Mouse (Mus musculus) heart, embryonic 12.5 days (tissue): Measurements from ENCODE around the gene Sptssb. TPM values are rescaled to one million over a fixed set of nuclear protein-coding genes. Genes with fewer than 3 reads are reported as not detected.

Experiments
- ATAC-seq: fragments of 200-750 bp; cut with Nextera tagmentation; 2 replicates; pipeline ENCODE4 v1.8.0; 2017; ENCODE audit warnings: moderate TSS enrichment, moderate library complexity; ENCODE audit not compliant: insufficient number of reproducible peaks, low FRiP score
- H3K27ac ChIP-seq: fragments of 300-500 bp; sonication (generic); 2 replicates; pipeline ENCODE4 v1.5.1; 2016; ENCODE audit warnings: mild to moderate bottlenecking, moderate library complexity; ENCODE audit not compliant: poor library complexity, severe bottlenecking
- H3K27me3 ChIP-seq: fragments of 300-500 bp; sonication (generic); replicated peaks from 2 replicates; pipeline ENCODE4 v1.6.1; 2016; ENCODE audit warnings: mild to moderate bottlenecking, moderate library complexity
- H3K36me3 ChIP-seq: fragments of 300-500 bp; sonication (generic); 2 replicates; pipeline ENCODE4 v1.6.1; 2016; ENCODE audit warnings: mild to moderate bottlenecking, moderate library complexity
- H3K4me1 ChIP-seq: fragments of 300-500 bp; sonication (generic); replicated peaks from 2 replicates; pipeline ENCODE4 v1.6.1; 2016; ENCODE audit warnings: mild to moderate bottlenecking
- H3K4me2 ChIP-seq: fragments of 300-500 bp; sonication (generic); 2 replicates; pipeline ENCODE4 v1.6.1; 2016; ENCODE audit warnings: mild to moderate bottlenecking, moderate library complexity
- H3K4me3 ChIP-seq: fragments of 300-500 bp; sonication (generic); 2 replicates; pipeline ENCODE4 v1.5.1; 2016; ENCODE audit warnings: mild to moderate bottlenecking
- H3K9ac ChIP-seq: fragments of 300-500 bp; sonication (generic); 2 replicates; pipeline ENCODE4 v1.6.1; 2016; ENCODE audit warnings: mild to moderate bottlenecking, moderate library complexity
- H3K9me3 ChIP-seq: fragments of 300-500 bp; sonication (generic); replicated peaks from 2 replicates; pipeline ENCODE4 v1.6.1; 2016; ENCODE audit warnings: mild to moderate bottlenecking, moderate library complexity
- WGBS: fragments of 180-500 bp; shearing (Covaris S2); methylation state at CpG from one replicate; pipeline ENCODE4 v1.1.7; 2016; 5-methylcytosine and 5-hydroxymethylcytosine counted together
- polyA plus RNA-seq: library from polyadenylated mRNA; unstranded; fragments of >200 nt; fragmentation: Nextera tagmentation; extraction: Ambion mirVana; gene quantifications from 2 replicates; pipeline ENCODE4 v1.2.1, GENCODE M21; 2016

Gene Sptssb
- 0.21 and 0.37 TPM in 2 replicates for polyA plus RNA-seq

DNA sequence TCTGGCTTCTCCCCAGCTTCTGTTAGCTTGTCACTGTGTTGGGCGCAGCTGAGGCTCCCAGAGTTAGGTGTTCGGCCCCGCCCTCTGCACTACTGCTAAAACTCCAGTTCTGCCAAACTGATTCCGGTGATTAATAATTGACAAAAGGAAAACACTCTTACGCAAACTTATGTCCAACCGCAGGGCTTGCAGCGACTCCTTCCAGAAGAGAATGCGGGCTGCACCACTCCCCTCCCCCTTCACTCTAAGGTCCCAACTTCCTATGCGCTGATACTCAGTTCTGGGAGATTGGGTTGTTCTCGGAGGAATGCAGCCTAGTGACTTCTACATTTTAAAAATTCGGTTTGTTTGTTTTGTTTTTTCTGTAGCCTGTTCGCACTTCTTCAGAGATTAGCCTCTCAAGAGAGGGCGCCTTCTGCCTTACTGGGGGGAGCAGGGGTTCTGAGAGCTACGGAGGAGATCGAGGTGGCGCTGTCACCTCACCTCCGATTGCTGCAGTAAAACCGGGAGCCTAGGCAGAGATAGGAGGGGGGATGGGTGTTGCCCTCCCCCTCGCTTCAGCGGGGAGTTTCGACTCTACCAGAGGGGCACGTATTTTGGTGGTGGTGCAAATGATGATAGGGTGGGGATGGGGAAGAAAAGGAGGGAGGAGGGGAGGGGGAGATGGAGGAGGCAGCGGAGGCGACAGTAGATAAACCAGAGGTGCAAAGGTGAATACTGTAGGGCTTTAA, at the start of gene Sptssb:
TSS of gene Sptssb (minus strand) at position 83 of the 731 bp plus-strand sequence.
- Histone ChIP-seq H3K27ac (no peak within 1 kb of the TSS), H3K4me1 (peaks cover 8% of the 10 kb centered on the region; the same call in 1 of the 2 replicates), H3K36me3 (no peaks in the 10 kb centered on the region), H3K4me2 (peak within 1 kb of the TSS; percentile 97), H3K9ac (peak within 1 kb of the TSS; percentile 47; the same call in 1 of the 2 replicates), H3K9me3 (no peaks in the 10 kb centered on the region), H3K4me3 (peak within 1 kb of the TSS; percentile 57), H3K27me3 (0 out of 2 replicates have a peak, but pooled peaks cover 5% of the 10 kb centered on the region)
- 3% methylated on average over 24 of the region's 24 CpGs for WGBS
- no peak for ATAC-seq

DNA sequence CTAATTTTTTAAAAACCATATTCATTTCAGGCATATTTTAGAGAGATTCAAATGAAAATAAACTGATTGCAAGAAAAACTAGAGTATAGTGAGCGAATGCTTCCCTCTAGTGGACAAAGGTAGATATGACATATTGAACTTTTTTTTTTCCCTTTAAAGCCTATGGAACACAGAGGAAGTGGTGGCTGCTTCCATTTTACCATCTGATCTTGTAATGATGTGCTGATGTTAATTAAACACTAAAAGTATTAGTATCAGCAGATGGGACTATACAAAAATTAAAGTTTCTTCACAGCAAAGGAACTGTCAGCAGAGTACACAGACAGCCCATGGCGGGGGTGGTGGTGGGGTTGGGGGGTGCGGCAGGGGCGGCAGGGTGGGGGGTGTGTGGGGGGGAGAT, 48.3 kb upstream of the Sptssb start:
- Histone ChIP-seq H3K4me1 (no peaks in the 10 kb centered on the region; the same call in 1 of the 2 replicates), H3K9ac (no peak overlapping the region), H3K27me3 (no peaks in the 10 kb centered on the region), H3K4me3 (no peak overlapping the region), H3K27ac (no peak overlapping the region), H3K9me3 (no peaks in the 10 kb centered on the region), H3K4me2 (no peak overlapping the region), H3K36me3 (no peaks in the 10 kb centered on the region)
- ATAC-seq = no peak
- 68% methylated on average over 4 of the region's 4 CpGs for WGBS

DNA sequence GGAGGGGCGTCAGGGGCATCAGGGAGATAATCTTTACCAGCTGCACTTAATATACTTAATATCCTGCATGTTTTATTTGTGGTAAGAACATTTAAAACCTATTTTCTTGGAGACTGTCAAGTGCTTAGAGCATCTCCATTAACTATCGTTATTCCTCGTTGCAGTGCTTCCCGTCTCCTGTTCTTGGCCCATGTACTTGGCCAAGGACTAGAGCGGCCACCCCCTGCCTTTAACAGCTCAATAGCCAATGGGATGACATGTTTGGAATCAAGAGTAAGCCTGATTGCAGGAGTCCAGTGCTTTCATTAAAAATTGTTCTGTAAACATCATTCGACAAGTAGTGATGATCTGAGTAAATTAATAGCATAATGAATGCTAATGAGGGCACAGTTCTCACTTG, 47.8 kb upstream of the Sptssb start:
- H3K4me3 ChIP-seq = no peak overlapping the region
- no peak overlapping the region for H3K9ac ChIP-seq
- 45% methylated on average over 6 of the region's 6 CpGs for WGBS
- no peaks in the 10 kb centered on the region for H3K9me3 ChIP-seq
- no peaks in the 10 kb centered on the region for H3K27me3 ChIP-seq
- no peak overlapping the region for H3K4me2 ChIP-seq
- no peak for ATAC-seq
- no peaks in the 10 kb centered on the region; the same call in 1 of the 2 replicates for H3K4me1 ChIP-seq
- no peak overlapping the region for H3K27ac ChIP-seq
- H3K36me3 ChIP-seq = no peaks in the 10 kb centered on the region

DNA sequence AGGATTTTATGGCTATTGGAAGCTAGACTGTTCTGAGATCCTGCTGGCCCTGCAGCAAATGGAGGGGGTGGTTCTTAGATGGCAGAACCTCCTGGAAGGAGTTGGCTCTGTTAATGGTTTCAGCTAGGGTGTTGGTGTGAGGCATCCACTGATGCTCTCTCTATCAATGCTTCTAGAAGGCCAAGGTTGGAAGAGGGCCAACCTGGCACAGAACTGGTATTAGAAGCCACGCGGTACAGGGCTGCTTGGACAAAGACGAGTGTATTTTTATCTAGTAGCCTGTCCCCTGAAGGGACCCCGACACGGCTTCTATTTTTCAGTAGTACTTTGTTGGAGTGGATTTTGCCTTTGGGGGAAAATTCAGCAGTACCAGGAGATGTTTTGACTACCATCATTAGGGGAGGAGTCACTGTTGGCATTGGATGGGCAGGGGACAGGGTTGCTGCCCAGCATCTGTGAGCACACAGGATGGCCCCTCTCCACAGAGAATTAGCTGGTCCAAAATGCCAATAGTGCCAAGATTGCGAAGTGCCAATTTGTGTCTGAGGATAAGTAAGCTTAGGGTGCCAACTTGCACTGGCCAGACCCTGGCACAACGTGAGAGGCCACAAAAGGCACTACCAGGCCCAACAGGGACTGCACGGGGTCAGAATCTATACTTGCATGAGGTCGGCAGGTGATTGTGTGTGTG, 43.2 kb upstream of the Sptssb start:
- Histone ChIP-seq H3K27me3 (no peaks in the 10 kb centered on the region), H3K4me1 (no peaks in the 10 kb centered on the region), H3K27ac (no peak overlapping the region), H3K4me2 (no peak overlapping the region), H3K36me3 (no peaks in the 10 kb centered on the region), H3K9me3 (no peaks in the 10 kb centered on the region), H3K9ac (no peak overlapping the region), H3K4me3 (no peak overlapping the region)
- no peak for ATAC-seq
- 75% methylated on average over 9 of the region's 9 CpGs for WGBS

DNA sequence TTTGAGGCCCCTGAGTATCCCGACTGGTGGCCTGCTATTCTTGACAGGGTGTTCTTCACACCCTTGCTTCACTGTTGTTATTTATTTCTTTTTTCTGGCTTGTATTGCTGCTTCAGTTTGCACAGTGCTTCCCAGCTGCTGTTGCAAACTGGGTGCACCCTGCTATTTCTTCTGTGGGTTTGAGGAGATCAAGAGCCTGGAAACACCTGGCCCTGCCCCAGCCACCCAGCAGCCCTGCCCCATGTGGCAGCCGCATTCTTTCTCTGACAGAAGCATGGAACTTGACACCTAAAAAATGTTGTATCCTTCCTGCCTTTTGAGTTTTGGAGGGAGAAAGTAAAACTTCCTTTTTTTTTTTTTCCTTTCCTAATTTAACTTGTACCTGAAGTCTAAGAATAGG, 42.6 kb upstream of the Sptssb start:
- H3K9me3 ChIP-seq = no peaks in the 10 kb centered on the region
- H3K4me3 ChIP-seq = no peak overlapping the region
- no peak overlapping the region for H3K27ac ChIP-seq
- H3K27me3 ChIP-seq = no peaks in the 10 kb centered on the region
- 41% methylated on average over 2 of the region's 2 CpGs for WGBS
- no peak overlapping the region for H3K9ac ChIP-seq
- no peaks in the 10 kb centered on the region for H3K36me3 ChIP-seq
- H3K4me1 ChIP-seq = no peaks in the 10 kb centered on the region
- no peak for ATAC-seq
- no peak overlapping the region for H3K4me2 ChIP-seq

DNA sequence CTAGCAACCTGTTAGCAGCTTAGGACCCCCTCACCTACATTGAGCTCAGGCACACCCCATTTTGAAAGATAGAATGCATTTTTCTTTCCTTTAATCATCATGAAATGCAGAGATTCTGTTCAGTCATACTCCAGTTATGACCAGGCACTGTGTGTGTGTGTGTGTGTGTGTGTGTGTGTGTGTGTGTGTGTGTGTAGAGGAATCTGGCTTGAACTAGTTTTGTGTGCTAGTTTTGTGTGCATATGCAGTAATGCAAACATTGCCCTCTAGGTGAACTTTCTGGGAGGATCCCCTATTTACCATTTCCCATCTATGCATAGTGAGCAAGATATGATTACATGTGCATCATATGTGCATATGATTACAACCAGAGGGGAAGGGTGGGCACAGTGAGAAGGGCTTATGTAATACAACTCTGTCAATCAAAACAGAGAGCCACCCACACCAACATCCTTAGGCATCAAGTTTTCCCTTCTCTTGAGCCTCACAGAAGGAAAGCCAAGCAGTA, 42.2 kb upstream of the Sptssb start:
- Histone ChIP-seq H3K27ac (no peak overlapping the region), H3K4me1 (no peaks in the 10 kb centered on the region), H3K9me3 (no peaks in the 10 kb centered on the region), H3K4me2 (no peak overlapping the region), H3K36me3 (no peaks in the 10 kb centered on the region), H3K9ac (no peak overlapping the region), H3K4me3 (no peak overlapping the region), H3K27me3 (no peaks in the 10 kb centered on the region)
- ATAC-seq = no peak

DNA sequence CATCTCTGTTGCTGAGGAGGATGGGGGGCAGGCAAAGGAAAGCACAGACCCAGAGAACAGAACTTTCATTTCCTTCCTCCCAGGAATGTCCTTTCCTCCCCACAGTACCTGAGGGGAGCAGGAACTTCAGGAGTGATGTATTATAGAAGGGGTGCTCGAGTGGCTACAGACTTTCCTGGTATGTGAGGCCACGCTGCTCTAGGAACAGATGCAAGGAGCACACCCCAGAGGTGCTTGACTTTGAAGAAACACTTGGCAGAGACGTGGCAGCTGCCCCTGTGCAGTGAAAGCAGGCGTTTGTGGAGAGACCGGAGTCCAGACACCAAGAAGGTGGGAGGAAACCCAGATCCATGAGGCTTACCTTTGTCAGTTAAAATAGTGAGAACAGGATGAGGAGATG, 40.6 kb upstream of the Sptssb start:
- Histone ChIP-seq H3K36me3 (no peaks in the 10 kb centered on the region), H3K9me3 (no peaks in the 10 kb centered on the region), H3K4me2 (no peak overlapping the region), H3K27ac (no peak overlapping the region), H3K4me3 (no peak overlapping the region), H3K4me1 (no peaks in the 10 kb centered on the region), H3K27me3 (no peaks in the 10 kb centered on the region), H3K9ac (no peak overlapping the region)
- no peak for ATAC-seq
- WGBS = 62% methylated on average over 5 of the region's 5 CpGs

DNA sequence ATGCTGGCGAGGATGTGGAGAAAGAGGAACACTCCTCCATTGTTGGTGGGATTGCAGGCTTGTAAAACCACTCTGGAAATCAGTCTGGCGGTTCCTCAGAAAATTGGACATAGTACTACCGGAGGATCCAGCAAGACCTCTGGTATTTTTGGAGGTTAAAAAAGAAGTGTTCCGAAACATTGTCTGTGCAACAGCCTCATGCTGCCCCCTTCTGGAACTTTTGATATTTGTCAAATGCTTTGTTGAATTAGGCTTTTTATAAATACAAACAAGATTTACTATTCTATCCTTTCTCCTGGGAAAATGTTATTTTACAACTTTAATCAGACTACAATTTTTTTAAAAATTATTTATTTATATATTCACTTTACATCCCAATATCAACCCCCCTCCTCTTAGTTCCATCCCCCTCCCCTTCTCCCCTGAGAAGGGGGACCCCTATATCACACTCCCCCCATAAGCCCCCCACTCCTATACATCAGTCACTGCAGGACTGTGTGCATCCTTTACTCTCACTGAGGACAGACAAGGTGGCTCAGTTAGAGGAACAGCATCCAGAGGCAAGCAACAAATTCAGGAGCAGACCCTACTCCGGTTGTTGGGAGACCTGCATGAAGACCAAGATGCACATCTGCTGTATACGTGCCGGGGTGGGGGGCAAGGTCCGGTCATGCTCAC, 38.3 kb upstream of the Sptssb start:
- Histone ChIP-seq H3K9ac (no peak overlapping the region), H3K36me3 (no peaks in the 10 kb centered on the region), H3K27ac (no peak overlapping the region), H3K4me2 (no peak overlapping the region), H3K27me3 (no peaks in the 10 kb centered on the region), H3K4me3 (no peak overlapping the region), H3K9me3 (no peaks in the 10 kb centered on the region), H3K4me1 (no peaks in the 10 kb centered on the region)
- no peak for ATAC-seq
- WGBS = 59% methylated on average over 7 of the region's 8 CpGs

DNA sequence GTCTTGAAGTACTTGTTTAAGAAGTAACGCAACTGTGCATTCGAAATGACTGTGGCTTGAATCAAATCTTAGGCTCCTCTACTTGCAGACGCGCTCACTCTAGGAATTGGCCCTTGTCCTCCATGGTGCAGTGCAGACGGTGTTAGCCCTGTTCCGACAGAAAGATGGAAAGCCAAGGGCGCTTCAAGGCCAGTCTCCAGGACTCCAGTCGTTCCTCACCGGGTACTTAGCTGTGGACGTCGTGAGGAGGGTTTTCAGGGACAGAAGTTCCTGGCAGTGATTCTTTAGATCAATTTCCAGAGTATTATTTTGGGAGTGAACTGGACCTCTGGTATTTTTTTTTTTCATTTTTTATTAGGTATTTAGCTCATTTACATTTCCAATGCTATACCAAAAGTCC, 35.8 kb upstream of the Sptssb start:
- ATAC-seq = no peak
- Histone ChIP-seq H3K27ac (no peak overlapping the region), H3K4me2 (no peak overlapping the region), H3K4me1 (no peaks in the 10 kb centered on the region), H3K9me3 (no peaks in the 10 kb centered on the region), H3K4me3 (no peak overlapping the region), H3K9ac (no peak overlapping the region), H3K36me3 (no peaks in the 10 kb centered on the region), H3K27me3 (no peaks in the 10 kb centered on the region)
- WGBS = 84% methylated on average over 11 of the region's 11 CpGs

DNA sequence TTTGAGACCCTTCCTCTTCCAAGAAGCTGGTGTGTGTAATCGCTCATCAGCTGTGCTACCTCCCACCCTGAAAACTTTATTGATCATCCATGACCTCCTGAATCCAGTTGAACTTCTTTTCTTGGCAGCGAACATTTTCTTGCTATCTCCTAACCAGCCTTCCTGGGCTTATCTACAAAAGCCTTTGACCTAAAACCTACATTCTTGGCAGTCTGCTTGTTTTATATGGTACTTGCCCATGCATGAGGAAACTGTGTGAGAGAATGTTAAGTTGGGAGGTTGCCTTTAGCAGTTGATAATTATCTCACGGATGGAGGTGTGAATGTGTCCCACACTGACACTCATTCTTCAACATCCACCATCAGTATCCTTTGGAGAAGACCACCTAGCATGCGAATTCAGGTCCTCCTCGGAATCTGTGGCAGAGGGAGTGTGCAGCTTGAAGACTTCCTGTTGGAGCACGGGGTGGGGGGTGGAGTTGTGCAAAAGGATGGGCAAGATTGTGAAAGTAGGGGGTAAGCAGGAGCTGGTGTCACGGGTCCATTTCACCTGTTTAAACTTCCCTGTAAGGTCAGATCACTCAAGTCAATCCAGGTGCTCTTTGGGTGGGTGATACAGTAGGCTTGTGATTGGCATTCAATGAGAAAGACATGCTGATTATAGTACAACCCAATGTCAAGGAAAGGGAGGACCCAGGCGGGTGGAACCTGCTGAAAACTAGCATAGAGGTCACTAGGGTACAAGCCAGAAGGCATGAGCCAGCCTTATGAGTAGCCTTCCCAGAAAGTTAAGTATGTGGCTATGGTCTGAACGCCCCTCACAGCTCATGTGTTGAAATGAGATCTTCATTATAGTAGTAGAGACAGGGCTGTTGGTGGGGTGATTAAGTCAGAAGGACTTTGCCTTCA, 32.7 kb upstream of the Sptssb start:
- Histone ChIP-seq H3K27me3 (no peaks in the 10 kb centered on the region), H3K9me3 (no peaks in the 10 kb centered on the region), H3K4me2 (no peak overlapping the region), H3K9ac (no peak overlapping the region), H3K4me3 (no peak overlapping the region), H3K4me1 (no peaks in the 10 kb centered on the region), H3K36me3 (no peaks in the 10 kb centered on the region), H3K27ac (no peak overlapping the region)
- WGBS = 65% methylated on average over 9 of the region's 9 CpGs
- ATAC-seq = no peak
